Mouse (Mus musculus): ENCODE results near the gene Krt88.

DNA sequence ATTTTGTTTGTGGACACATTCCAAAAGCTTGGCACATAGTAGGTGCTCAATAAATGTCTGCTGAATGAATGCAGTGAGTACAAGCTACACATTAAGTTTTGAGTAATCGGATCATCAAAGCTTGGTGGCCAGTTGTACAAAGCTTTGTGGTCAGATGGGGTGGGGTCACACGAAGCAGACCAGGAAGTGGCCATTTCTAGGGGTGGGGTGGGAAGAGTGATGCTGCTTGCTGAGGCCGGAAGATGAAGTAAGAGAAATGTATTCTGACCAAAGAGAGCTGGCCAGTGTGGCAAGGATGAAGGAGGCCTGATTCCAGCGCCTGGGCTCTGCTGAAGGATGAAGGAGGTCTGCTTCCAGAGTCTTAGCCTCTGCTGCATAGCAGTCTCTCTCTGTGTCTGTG, 21.5 kb downstream of the Krt88 start:
- TF ChIP-seq GATA1 (IDR thresholded peaks at IDR 0.05; ENCODE audit: low read length) (no peak), TAL1 (IDR thresholded peaks at IDR 0.05; ENCODE audit: low read length) (no peak)

Measured in erythroblast, embryonic 14.5 days (primary cell).